Mouse (Mus musculus): ENCODE results near the gene Cspg5. TPM values are rescaled to one million over a fixed set of nuclear protein-coding genes. Genes with fewer than 3 reads are reported as not detected.

Gene Cspg5
- polyA plus RNA-seq, 1 experiment from 2014 or later: 5.1 TPM

DNA sequence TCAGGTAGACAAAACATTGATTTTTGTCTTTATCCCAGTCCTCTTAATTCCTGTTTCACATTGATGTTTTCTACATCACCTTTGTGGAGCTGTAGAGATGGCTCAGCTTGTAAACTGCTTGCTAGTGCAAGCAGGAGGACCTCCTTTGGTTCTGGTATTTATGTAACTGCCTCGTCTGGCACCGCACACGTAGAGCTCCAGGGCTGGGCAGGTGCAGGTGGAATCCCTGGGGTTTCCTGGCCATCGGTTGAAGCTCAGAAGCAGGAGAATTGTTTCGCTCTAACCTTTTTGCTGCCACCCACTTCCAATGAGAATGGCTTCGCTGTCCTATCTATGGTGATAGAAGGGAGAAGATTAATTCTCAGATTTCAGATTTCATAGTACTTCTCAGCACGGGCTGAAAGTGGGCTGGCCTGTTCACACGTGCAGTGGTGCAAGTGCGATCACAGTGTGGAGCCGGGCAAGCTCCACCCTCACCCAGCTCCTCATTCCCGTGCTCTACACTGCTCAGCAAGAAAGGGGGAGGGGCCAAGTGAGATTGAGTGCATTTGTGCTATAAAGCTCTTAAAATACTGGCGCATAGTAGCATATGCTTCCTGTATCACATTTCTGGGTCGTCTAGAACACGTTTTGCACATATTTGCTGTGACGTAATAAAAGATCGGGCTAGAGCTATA lies 13.1 kb upstream of the Cspg5 start:
- Histone ChIP-seq H3K36me3 (peaks cover 43% of the 10 kb centered on the region), H3K27ac (no peak overlapping the region), H3K27me3 (replicated peaks) (no peaks in the 10 kb centered on the region), H3K9me3 (no peaks in the 10 kb centered on the region), H3K9ac (no peak overlapping the region), H3K4me2 (no peak overlapping the region), H3K4me1 (no peaks in the 10 kb centered on the region), H3K4me3 (replicated peaks) (no peak overlapping the region)
- ATAC-seq (ENCODE audit: insufficient read depth, low FRiP score, low read depth): no peak
- 81% methylated on average over 16 of the region's 16 CpGs for WGBS

DNA sequence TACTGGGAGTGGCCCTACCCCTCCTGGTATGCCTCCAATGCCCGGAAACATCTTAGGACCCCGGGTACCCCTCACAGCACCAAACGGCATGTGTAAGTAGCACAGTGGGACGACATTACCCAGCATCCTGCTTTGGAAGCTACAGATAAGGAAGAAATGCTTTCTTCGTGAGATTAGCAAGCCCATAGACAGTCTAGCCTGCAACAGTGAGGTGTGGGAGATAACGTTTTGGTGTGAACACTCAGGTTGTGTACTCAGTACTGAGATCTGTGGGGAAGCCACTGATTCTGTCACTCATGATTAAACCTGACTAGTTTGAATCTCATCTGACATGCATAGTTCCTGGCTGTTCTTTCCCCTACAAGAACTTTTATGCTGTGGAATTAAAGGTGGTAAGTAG lies 8.6 kb upstream of the Cspg5 start:
- ATAC-seq (ENCODE audit: insufficient read depth, low FRiP score, low read depth): no peak

DNA sequence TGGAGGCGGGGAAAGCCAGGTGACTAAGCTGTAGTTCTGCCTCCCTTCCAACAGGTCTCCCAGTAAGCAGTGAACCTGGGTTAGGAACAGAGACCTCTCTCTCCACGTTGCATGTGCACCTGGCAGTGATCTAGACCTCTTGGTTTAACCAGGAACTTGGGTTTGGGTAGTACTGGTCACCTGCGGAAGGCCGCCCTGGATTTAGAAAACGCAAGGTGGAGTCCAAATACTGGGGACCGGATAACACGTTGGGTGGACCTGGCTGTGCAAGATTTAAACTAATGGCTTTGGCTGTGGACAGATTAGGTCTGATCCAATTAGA lies 945 bp downstream of the Cspg5 start:
- Histone ChIP-seq H3K36me3 (peaks cover 5% of the 10 kb centered on the region), H3K27ac (no peak overlapping the region), H3K9ac (no peak overlapping the region), H3K4me3 (replicated peaks) (peak overlapping the region; percentile 66), H3K27me3 (replicated peaks) (peaks cover 7% of the 10 kb centered on the region), H3K4me1 (peaks cover 10% of the 10 kb centered on the region), H3K4me2 (peak overlapping the region; percentile 100), H3K9me3 (no peaks in the 10 kb centered on the region)
- no peak for ATAC-seq (ENCODE audit: insufficient read depth, low FRiP score, low read depth)
- 15% methylated on average over 7 of the region's 7 CpGs for WGBS

More for the DNA sequence above, 8.6 kb upstream of the Cspg5 start:
- Histone ChIP-seq H3K4me2 (no peak overlapping the region), H3K9me3 (no peaks in the 10 kb centered on the region), H3K4me3 (replicated peaks) (no peak overlapping the region), H3K4me1 (no peaks in the 10 kb centered on the region), H3K36me3 (peaks cover 54% of the 10 kb centered on the region), H3K27me3 (replicated peaks) (no peaks in the 10 kb centered on the region), H3K27ac (no peak overlapping the region), H3K9ac (no peak overlapping the region)
- 92% methylated on average over 6 of the region's 6 CpGs for WGBS

DNA sequence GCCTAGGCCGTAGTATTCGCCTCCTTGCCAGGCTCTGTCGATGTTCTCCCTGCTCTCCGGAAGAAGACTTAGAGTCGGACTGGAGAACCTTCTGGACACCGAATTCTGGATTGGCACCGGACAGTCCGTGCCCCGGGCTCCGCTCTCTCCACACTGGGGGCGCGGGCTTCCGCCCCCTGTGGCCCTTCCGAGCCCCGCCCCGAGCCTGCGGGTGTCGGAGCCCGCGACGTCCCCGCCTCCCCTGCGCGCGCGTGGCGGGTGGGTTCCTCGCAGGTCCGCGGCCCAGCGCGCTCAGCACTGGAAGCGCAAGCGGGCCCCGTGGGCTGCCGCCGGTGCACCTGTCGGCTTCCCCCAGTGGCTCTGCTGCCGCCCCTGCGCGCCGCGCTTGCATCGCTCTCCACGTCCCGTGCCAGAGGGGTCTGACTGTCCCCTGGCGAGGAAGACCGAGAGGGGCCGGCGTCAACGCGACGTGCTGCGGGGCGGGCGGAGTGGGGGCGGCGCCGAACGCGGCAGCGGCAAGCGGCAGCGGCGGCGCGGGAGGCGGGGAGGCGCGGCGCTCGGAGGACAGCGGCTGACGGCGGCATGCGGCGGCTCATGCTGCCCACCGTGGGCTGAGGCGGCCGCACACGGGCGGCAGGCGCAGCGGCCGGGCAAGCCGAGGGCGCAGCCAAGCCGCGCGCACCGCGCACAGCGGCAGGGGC lies 1.5 kb downstream of the Cspg5 start:
- 1% methylated on average over 80 of the region's 93 CpGs for WGBS
- H3K4me1 ChIP-seq: peaks cover 14% of the 10 kb centered on the region
- peak overlapping the region; percentile 66 for H3K4me3 ChIP-seq (replicated peaks)
- H3K27ac ChIP-seq: no peak overlapping the region
- peak; percentile 24; the same call in 1 of the 2 replicates for ATAC-seq (ENCODE audit: insufficient read depth, low FRiP score, low read depth)
- no peaks in the 10 kb centered on the region for H3K9me3 ChIP-seq
- H3K9ac ChIP-seq: peak overlapping the region; percentile 20; the same call in 1 of the 2 replicates
- H3K27me3 ChIP-seq (replicated peaks): peaks cover 7% of the 10 kb centered on the region
- peak overlapping the region; percentile 100 for H3K4me2 ChIP-seq
- 0 out of 2 replicates have a peak, but pooled peaks cover 3% of the 10 kb centered on the region for H3K36me3 ChIP-seq

DNA sequence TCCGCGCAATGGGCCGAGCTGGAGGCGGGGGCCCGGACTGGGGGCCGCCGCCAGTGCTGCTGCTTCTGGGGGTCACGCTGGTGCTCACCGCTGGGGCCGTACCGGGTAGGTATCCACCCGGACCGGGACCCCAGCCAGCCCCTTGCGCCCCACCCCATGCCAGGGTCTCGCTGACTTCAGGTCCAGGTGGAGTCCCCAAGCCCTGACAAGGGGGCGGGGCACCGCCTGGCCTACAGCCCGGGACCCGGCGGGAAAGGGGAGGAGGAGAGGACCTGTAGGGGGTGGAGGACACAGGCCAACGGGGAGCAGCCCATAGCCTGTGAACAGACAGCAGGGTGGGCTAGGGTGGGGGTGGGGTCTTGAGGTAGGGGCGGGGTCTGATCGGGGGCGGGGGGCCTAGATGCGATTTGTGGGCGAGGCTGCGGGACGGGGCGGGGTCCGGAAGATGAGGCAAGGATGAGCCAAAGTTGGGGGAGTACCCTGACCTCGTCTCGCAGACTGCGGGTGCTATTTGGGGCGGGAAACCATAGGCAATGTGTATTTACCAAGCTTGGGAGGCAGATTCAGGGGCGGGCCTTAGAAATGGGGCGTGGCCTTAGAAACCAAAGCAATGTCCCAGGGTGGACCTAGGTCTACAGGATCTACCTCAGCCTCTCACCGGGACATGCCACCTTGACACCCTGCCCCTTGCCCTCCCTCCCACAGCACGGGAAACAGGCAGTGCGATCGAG lies 2.2 kb downstream of the Cspg5 start:
- no peaks in the 10 kb centered on the region for H3K36me3 ChIP-seq
- no peaks in the 10 kb centered on the region for H3K9me3 ChIP-seq
- peak overlapping the region; percentile 100 for H3K4me2 ChIP-seq
- peak overlapping the region; percentile 66 for H3K4me3 ChIP-seq (replicated peaks)
- peak overlapping the region; percentile 20; the same call in 1 of the 2 replicates for H3K9ac ChIP-seq
- H3K4me1 ChIP-seq: peaks cover 14% of the 10 kb centered on the region
- ATAC-seq (ENCODE audit: insufficient read depth, low FRiP score, low read depth): peak; percentile 67; the same call in 1 of the 2 replicates
- under 1% methylated on average over 40 of the region's 40 CpGs for WGBS
- no peak overlapping the region for H3K27ac ChIP-seq
- H3K27me3 ChIP-seq (replicated peaks): peaks cover 7% of the 10 kb centered on the region

DNA sequence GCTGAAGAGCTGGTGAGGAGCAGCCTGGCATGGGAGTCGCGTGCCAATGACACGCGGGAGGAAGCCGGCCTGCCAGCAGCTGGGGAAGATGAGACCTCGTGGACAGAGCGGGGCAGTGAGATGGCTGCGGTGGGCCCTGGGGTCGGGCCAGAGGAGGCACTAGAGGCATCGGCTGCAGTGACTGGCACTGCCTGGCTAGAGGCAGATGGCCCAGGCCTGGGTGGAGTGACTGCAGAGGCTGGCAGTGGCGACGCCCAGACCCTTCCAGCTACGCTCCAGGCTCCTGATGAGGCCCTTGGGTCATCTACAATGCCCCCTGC lies 2.7 kb downstream of the Cspg5 start:
- Histone ChIP-seq H3K4me3 (replicated peaks) (peak overlapping the region; percentile 66), H3K4me2 (peak overlapping the region; percentile 100), H3K36me3 (no peaks in the 10 kb centered on the region), H3K9me3 (no peaks in the 10 kb centered on the region), H3K27me3 (replicated peaks) (peaks cover 7% of the 10 kb centered on the region), H3K27ac (no peak overlapping the region), H3K9ac (no peak overlapping the region), H3K4me1 (peaks cover 14% of the 10 kb centered on the region)
- 38% methylated on average over 13 of the region's 13 CpGs for WGBS
- no peak for ATAC-seq (ENCODE audit: insufficient read depth, low FRiP score, low read depth)

DNA sequence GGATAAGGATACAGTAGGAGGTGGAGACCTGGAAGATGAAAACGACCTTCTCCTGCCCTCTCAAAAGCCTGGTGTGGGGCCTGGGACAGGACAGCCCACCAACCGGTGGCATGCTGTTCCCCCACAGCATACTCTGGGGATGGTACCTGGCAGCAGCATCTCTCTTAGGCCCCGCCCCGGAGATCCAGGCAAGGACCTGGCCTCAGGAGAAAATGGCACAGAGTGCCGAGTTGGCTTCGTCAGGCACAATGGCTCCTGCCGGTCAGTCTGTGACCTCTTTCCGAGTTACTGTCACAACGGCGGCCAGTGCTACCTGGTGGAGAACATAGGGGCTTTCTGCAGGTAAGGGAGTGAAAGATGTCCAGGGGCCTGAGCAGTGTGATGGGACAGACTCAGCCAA lies 3.5 kb downstream of the Cspg5 start:
- Histone ChIP-seq H3K4me3 (replicated peaks) (no peak overlapping the region), H3K4me2 (no peak overlapping the region), H3K36me3 (no peaks in the 10 kb centered on the region), H3K27me3 (replicated peaks) (peaks cover 7% of the 10 kb centered on the region), H3K9ac (no peak overlapping the region), H3K27ac (no peak overlapping the region), H3K9me3 (no peaks in the 10 kb centered on the region), H3K4me1 (peaks cover 14% of the 10 kb centered on the region)
- WGBS: 83% methylated on average over 10 of the region's 10 CpGs
- no peak for ATAC-seq (ENCODE audit: insufficient read depth, low FRiP score, low read depth)

DNA sequence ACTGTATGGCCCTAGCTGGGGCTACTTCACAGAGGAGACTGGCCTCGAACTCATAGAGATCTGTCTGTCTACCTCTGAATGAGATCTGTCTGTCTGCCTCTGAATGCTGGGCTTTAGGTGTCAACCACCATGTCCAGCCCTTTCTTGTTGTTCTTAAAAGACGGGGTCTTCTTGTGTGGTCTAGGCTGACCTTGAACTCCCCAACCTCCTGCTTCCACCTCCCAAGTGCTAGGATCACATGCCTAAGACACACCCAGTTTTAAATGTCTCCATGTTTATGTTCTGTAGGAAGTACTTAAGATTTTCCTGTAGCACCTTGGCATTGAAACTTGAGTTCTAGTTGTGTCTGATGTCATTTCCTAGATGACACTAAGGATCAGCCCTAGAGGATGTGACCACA lies 5.3 kb downstream of the Cspg5 start:
- peaks cover 7% of the 10 kb centered on the region for H3K27me3 ChIP-seq (replicated peaks)
- no peak for ATAC-seq (ENCODE audit: insufficient read depth, low FRiP score, low read depth)
- H3K4me2 ChIP-seq: no peak overlapping the region
- WGBS: 71% methylated on average over 2 of the region's 2 CpGs
- no peaks in the 10 kb centered on the region for H3K36me3 ChIP-seq
- no peak overlapping the region for H3K9ac ChIP-seq
- peaks cover 14% of the 10 kb centered on the region for H3K4me1 ChIP-seq
- no peak overlapping the region for H3K27ac ChIP-seq
- H3K4me3 ChIP-seq (replicated peaks): no peak overlapping the region
- H3K9me3 ChIP-seq: no peaks in the 10 kb centered on the region

DNA sequence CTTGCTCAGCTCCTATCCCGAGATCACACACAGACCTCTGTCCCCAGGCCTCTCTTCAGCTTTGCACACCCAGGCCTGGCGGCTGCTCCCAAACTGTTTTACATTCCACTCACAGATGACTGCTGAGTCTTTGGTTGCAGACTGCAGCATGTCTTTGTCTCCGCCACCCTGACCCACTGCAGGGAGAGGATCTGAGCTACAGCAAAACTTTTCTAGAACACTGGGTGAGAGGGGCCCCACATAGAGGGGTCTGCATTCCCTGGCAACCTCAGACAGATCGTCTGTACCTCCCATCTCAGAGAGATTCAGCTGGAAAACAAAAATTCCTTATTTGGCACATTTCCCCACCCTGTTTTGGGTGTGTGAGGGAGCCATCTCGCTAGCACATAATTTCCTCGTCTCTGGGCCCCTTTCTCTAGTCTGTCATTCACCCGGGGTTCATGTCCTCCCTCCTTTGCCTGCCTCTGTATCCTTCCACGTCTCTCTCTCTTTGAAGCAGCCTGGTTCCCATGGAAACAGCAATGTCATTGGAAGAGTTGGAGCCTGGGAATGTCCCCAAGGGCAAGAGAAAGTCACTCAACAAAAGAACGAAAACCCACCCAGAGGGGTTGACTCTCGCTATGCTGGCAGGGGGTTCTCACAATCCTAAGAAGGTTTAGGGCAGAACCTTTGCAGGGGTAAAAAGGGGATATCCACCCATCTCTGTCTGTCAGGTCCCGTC lies 6.4 kb downstream of the Cspg5 start:
- H3K27me3 ChIP-seq (replicated peaks): peaks cover 2% of the 10 kb centered on the region
- peak overlapping the region; percentile 20; the same call in 1 of the 2 replicates for H3K4me2 ChIP-seq
- WGBS: 22% methylated on average over 11 of the region's 11 CpGs
- H3K4me3 ChIP-seq (replicated peaks): no peak overlapping the region
- no peak for ATAC-seq (ENCODE audit: insufficient read depth, low FRiP score, low read depth)
- peak overlapping the region; percentile 53 for H3K27ac ChIP-seq
- peaks cover 14% of the 10 kb centered on the region for H3K4me1 ChIP-seq
- no peak overlapping the region for H3K9ac ChIP-seq
- no peaks in the 10 kb centered on the region for H3K9me3 ChIP-seq
- no peaks in the 10 kb centered on the region for H3K36me3 ChIP-seq

DNA sequence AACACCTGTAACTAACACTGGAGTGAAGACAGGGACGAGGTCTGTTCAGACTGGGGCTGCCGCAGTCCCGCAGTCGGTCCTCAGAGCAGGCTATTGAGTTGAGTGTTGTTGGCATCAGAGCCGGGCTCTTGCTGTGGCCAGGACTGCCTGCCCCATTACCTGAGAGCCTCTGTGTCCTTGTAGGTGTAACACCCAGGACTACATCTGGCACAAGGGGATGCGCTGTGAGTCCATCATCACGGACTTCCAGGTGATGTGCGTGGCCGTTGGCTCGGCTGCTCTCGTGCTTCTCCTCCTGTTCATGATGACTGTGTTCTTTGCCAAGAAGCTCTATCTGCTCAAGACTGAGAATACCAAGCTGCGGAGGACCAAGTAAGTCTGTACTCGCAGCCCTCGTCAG lies 7.2 kb downstream of the Cspg5 start:
- 87% methylated on average over 14 of the region's 14 CpGs for WGBS
- H3K27me3 ChIP-seq (replicated peaks): no peaks in the 10 kb centered on the region; the same call in 1 of the 2 replicates

DNA sequence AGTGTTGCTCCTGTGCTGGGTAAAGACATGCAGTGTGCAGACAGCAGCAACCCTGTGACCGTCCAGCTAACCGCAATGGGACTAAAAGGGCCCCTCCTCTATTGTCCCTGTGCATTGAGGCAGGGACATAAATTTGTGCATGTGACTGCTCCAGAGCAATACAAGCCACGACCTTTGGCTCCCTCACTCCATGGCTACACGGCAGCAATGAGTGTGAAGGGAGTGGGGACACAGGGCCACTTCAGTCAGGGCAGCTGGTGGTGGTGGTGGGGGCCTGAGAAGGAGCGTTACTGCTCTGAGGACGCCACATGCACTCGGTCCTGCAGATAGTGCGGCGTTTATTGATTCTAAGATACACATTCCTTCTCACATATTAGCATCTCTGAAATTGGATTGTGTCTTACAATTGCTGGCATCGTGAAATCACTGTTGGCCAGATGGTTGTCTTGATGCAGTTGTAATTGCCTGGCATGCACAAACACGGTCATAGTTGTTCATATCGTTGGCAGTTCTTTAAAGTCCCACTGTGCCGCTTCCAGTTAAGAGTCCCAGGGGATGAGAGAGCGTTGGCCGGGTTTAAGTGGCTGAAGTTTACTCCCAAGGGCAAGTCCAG lies 11.9 kb downstream of the Cspg5 start:
- WGBS: 70% methylated on average over 15 of the region's 15 CpGs
- ATAC-seq (ENCODE audit: insufficient read depth, low FRiP score, low read depth): no peak

More for the DNA sequence above, 7.2 kb downstream of the Cspg5 start:
- Histone ChIP-seq H3K4me2 (no peak overlapping the region), H3K4me3 (replicated peaks) (no peak overlapping the region), H3K9me3 (no peaks in the 10 kb centered on the region), H3K27ac (no peak overlapping the region), H3K9ac (no peak overlapping the region), H3K36me3 (no peaks in the 10 kb centered on the region), H3K4me1 (peaks cover 14% of the 10 kb centered on the region)
- no peak for ATAC-seq (ENCODE audit: insufficient read depth, low FRiP score, low read depth)

More for the DNA sequence above, 11.9 kb downstream of the Cspg5 start:
- Histone ChIP-seq H3K27ac (no peak overlapping the region), H3K4me3 (replicated peaks) (no peak overlapping the region), H3K27me3 (replicated peaks) (no peaks in the 10 kb centered on the region), H3K9me3 (no peaks in the 10 kb centered on the region), H3K4me2 (no peak overlapping the region), H3K36me3 (no peaks in the 10 kb centered on the region), H3K9ac (no peak overlapping the region), H3K4me1 (no peaks in the 10 kb centered on the region)
